Mouse (Mus musculus) stomach, postnatal 0 days (tissue): ENCODE data around the gene Tulp2.

Experiments
- CTCF ChIP-seq: IDR thresholded peaks from 2 replicates; pipeline ENCODE4 v1.5.1; 2016; ENCODE audit warnings: antibody characterized with exemption, low read depth, mild to moderate bottlenecking, moderate library complexity
- EP300 ChIP-seq: optimal IDR thresholded peaks from 2 replicates; pipeline ENCODE3; 2016; ENCODE audit warnings: antibody characterized with exemption

DNA sequence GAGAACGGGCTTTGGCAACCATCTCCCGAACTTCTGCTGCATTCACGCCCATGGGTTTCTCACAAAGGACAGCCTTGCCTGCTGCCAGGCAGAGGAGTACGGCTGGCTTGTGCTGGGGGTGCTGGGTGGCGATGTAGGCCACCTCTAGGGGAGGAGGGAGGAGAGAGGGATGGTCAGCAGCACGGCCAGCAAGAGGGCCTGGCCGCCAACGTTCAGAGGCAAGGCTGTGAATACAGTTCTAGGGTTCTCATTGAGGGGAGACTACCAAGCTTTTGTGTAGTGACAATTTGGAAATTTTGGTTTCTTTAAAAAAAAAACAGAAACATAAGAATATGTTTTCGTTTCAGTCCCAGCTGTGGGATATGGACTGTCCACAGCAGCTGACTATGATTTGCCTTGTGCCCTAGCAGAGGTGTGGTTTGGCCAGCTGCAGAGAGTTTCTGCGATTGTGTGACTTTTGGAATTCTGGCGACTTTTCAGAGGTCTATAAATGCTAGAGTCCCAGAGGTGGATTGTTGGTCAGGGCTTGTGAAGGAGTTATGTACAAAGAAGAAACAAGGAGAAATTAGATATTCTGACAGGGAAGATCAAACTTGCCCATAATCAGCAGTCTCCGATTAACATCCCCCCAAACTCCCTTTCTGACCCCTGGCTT is 5.2 kb downstream of the Tulp2 start, which contains the start of gene Gm45808:
- TF ChIP-seq EP300 (no peak), CTCF (no peak)
